Mouse (Mus musculus) liver, embryonic 14.5 days (tissue): ENCODE measurements at regions not wholly inside any gene's neighbourhood (a gene's known extent, or its start where the extent isn't known, plus 50 kb on each side); places are given as distances from the start of the nearest gene placed in this dataset.
"Not testable (repeated sequence)": the region's sequence is repeated elsewhere in the genome, so short reads cannot be mapped to it uniquely, and the experiment has no call there.

Experiments
- CTCF ChIP-seq: IDR thresholded peaks from 2 replicates; pipeline ENCODE4 v1.5.1; 2016; ENCODE audit warnings: antibody characterized with exemption, low read depth, control low read depth
- EP300 ChIP-seq: IDR thresholded peaks from 2 replicates; pipeline ENCODE4 v1.6.1; 2016; ENCODE audit warnings: antibody characterized with exemption, low read depth

DNA sequence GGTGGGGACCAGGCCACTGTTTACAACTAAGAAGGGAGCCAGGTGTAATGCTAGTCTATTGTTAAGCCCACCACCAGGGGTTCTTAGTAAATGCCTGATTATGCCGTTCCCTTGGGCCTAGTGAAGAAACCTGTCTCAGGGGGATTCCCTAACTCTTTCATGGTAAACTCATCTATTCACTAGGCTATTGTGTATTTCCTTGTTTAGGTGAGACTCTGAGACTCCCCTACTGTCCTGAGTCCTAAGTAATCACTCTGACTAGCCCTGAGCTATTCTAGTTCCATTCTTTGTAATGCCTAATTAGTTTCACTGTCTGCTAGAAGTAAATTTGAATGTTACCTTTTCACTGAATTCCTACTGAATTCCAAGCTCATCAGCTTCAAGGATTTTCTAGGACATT is 545.3 kb upstream of the Gje1 start:
- not testable (repeated sequence) for TF ChIP-seq CTCF, EP300
